Mouse (Mus musculus) cerebellum, adult 2 months (tissue): ENCODE measurements around the gene Wnt5a.

Source experiments
- CTCF ChIP-seq: fragments of 200-500 bp; IDR thresholded peaks from 2 replicates; pipeline ENCODE4 v1.5.1; 2011; ENCODE audit warnings: low read depth, mild to moderate bottlenecking, control low read depth, low read length, moderate library complexity, borderline replicate concordance; ENCODE audit not compliant: insufficient read depth
- POLR2A ChIP-seq: fragments of 200-500 bp; IDR thresholded peaks from 2 replicates; pipeline ENCODE4 v1.6.1; 2011; ENCODE audit warnings: low read length, control low read depth, borderline replicate concordance; ENCODE audit not compliant: insufficient read depth

DNA sequence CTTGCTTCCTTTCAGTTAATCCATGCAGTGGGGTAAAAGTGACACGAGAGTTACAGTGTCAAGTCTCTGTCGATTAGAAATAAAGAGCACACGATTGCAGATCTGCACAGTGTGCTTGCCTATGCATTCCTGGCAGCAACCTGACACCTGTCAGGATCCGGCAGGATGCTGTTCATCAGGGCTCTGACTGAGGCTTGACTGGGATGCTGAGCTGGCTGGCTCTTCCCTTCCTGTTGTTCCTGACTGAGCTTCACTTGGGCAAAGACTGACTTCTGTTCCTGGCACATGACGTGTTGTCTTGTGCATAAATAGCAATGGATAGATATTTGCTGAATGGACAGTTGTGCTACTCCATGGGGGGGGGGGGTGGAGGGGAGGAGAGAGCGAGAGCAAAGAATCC is 57.3 kb downstream of the Wnt5a start:
- no peak for TF ChIP-seq POLR2A
- TF ChIP-seq CTCF = no peak
